ENCODE assay signal across 9 mouse cellular contexts in the genomic region with DNA sequence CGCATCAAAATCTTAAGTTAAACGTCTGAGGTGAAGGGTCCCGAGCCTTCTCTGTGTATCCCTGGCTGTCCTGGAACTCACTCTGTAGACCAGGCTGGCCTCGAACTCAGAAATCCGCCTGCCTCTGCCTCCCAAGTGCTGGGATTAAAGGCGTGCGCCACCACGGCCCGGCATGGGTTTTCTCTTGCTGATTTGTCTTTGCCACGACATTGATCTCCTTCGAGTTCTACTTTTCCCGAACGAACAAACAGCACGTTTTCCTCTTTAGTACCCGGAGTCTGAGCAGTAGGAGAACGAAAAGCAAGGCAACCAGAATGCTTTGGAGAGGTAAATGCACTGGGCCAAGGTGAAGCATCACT. TPM values are rescaled to one million over a fixed set of nuclear protein-coding genes. Genes with fewer than 3 reads are reported as not detected.
DNase-seq lines count a peak whose midpoint lies in the region; ATAC-seq and TF ChIP-seq lines count a peak whose summit lies in the region.
"Not testable (repeated sequence)": the region's sequence is repeated elsewhere in the genome, so short reads cannot be mapped to it uniquely, and the experiment has no call there.
"Had no signal": no experiment of that assay in that cellular context is flagged by ENCODE, and none has a peak within 500 bp of the region (broad histone marks: within the 10 kb centered on the region; RNA-seq: fewer than 3 reads in every experiment).

No protein-coding gene starts in this region.

- not testable (repeated sequence) for H3K36me3 ChIP-seq in ES-E14 (ENCODE audit: control insufficient read depth, insufficient read depth, low read length, poor library complexity, severe bottlenecking); heart, adult 2 months (ENCODE audit: control insufficient read depth, insufficient read depth, low read length); liver, embryonic 15.5 days (replicated peaks); spleen, adult 2 months (ENCODE audit: control insufficient read depth, insufficient read depth, low read length)
- H3K36me3 ChIP-seq in embryonic facial prominence, embryonic 14.5 days (ENCODE audit: control insufficient read depth, insufficient read depth, low read length), result peaks cover 29% of the 10 kb centered on the region
- H3K36me3 ChIP-seq in hindbrain, embryonic 14.5 days (replicated peaks; ENCODE audit: control insufficient read depth, insufficient read depth), result peaks cover 74% of the 10 kb centered on the region
- H3K36me3 ChIP-seq in midbrain, embryonic 13.5 days, result peaks cover 56% of the 10 kb centered on the region

- peak overlapping the region; percentile 53 for H3K4me2 ChIP-seq in embryonic facial prominence, embryonic 14.5 days (ENCODE audit: low read depth, low read length)
- H3K4me2 ChIP-seq in hindbrain, embryonic 14.5 days (replicated peaks), result peak overlapping the region; percentile 98
- H3K4me2 ChIP-seq in liver, embryonic 15.5 days, result peak overlapping the region; percentile 78
- H3K4me2 ChIP-seq in midbrain, embryonic 13.5 days (replicated peaks), result peak overlapping the region; percentile 37

- DNase-seq in ES-E14 (ENCODE audit: low read depth, low spot score); embryonic facial prominence, embryonic 14.5 days (ENCODE audit: low spot score); heart, adult 2 months; hindbrain, embryonic 14.5 days (ENCODE audit: low spot score); spleen, adult 2 months (ENCODE audit: low read depth in 1 of 2, low spot score in 2 of 2): not testable (repeated sequence)
- DNase-seq in layer of hippocampus, adult 2 months (ENCODE audit: low spot score in 2 of 2), result peak in 1 of 2 experiments; percentile 8

- TF ChIP-seq CTCF in heart, adult 2 months (IDR thresholded peaks at IDR 0.05); layer of hippocampus, adult 2 months (conservative IDR thresholded peaks at IDR 0.05); spleen, adult 2 months (IDR thresholded peaks at IDR 0.05; ENCODE audit: extremely low read depth, insufficient read depth, insufficient read length, insufficient replicate concordance): not testable (repeated sequence)

- TF ChIP-seq EP300 in heart, adult 2 months (IDR thresholded peaks at IDR 0.05; ENCODE audit: insufficient read depth, low read depth, low read length), result not testable (repeated sequence)

- in situ Hi-C loops in ES-E14 (cut with MboI; ENCODE audit: low sequenced_read_pairs in 2 of 2, unreplicated experiment in 2 of 2), result not testable (repeated sequence)

- peak overlapping the region; percentile 65; the same call in 1 of the 2 replicates for H3K27ac ChIP-seq in ES-E14 (ENCODE audit: insufficient read depth, low read depth, low read length, poor library complexity, severe bottlenecking)
- peak overlapping the region; percentile 96; the same call in 1 of the 2 replicates for H3K27ac ChIP-seq in embryonic facial prominence, embryonic 14.5 days (replicated peaks; ENCODE audit: low read depth, low read length)
- H3K27ac ChIP-seq in heart, adult 2 months, result peak overlapping the region; percentile 99
- peak overlapping the region; percentile 96 for H3K27ac ChIP-seq in hindbrain, embryonic 14.5 days
- peak overlapping the region; percentile 99 for H3K27ac ChIP-seq in layer of hippocampus, adult 2 months
- H3K27ac ChIP-seq in liver, embryonic 15.5 days (replicated peaks); spleen, adult 2 months (ENCODE audit: insufficient read depth, low read length): not testable (repeated sequence)
- H3K27ac ChIP-seq in midbrain, embryonic 13.5 days, result peak overlapping the region; percentile 97

- TF ChIP-seq POLR2A in heart, adult 2 months (IDR thresholded peaks at IDR 0.05; ENCODE audit: insufficient read depth, low read depth, low read length); spleen, adult 2 months (IDR thresholded peaks at IDR 0.05; ENCODE audit: low read depth, low read length): not testable (repeated sequence)

- peaks cover 6 to 22% of the 10 kb centered on the region in 2 experiments; a peak in 3 of 4 replicates for H3K4me1 ChIP-seq in ES-E14 (ENCODE audit: control insufficient read depth in 2 of 2, insufficient read depth in 2 of 2, low read length in 2 of 2, poor library complexity in 1 of 2)
- peaks cover 15% of the 10 kb centered on the region for H3K4me1 ChIP-seq in embryonic facial prominence, embryonic 14.5 days (ENCODE audit: control insufficient read depth, insufficient read depth, low read length)
- H3K4me1 ChIP-seq in heart, adult 2 months (ENCODE audit: control insufficient read depth, insufficient read depth, low read length); spleen, adult 2 months (ENCODE audit: control insufficient read depth, insufficient read depth, insufficient read length): not testable (repeated sequence)
- H3K4me1 ChIP-seq in hindbrain, embryonic 14.5 days (replicated peaks; ENCODE audit: control insufficient read depth, insufficient read depth, low read length), result peaks cover 24% of the 10 kb centered on the region
- peaks cover 52% of the 10 kb centered on the region for H3K4me1 ChIP-seq in liver, embryonic 15.5 days (replicated peaks)
- peaks cover 32% of the 10 kb centered on the region for H3K4me1 ChIP-seq in midbrain, embryonic 13.5 days (replicated peaks)

- ATAC-seq in embryonic facial prominence, embryonic 14.5 days (ENCODE audit: low read depth); hindbrain, embryonic 14.5 days (ENCODE audit: low FRiP score); liver, embryonic 15.5 days (ENCODE audit: insufficient read depth); midbrain, embryonic 13.5 days: not testable (repeated sequence)

- not testable (repeated sequence) for H3K9me3 ChIP-seq in ES-E14 (ENCODE audit: control insufficient read depth, insufficient read depth, low read depth, low read length); embryonic facial prominence, embryonic 14.5 days (ENCODE audit: control insufficient read depth, low read length); hindbrain, embryonic 14.5 days (ENCODE audit: control insufficient read depth, low read length); liver, embryonic 15.5 days (replicated peaks); midbrain, embryonic 13.5 days

- intact Hi-C loops in heart, adult 2 months (cut with DNase I), result not testable (repeated sequence)

- not testable (repeated sequence) for H3K79me2 ChIP-seq in heart, adult 2 months (replicated peaks; ENCODE audit: control insufficient read depth, insufficient read depth, low read length)

- WGBS in embryonic facial prominence, embryonic 14.5 days, result 45% methylated on average over 16 of the region's 16 CpGs
- WGBS in heart, adult 2 months, result 36% methylated on average over 16 of the region's 16 CpGs
- WGBS in hindbrain, embryonic 14.5 days, result 49% methylated on average over 16 of the region's 16 CpGs
- 36% methylated on average over 16 of the region's 16 CpGs for WGBS in liver, embryonic 15.5 days (ENCODE audit: insufficient replicate concordance)
- 45% methylated on average over 16 of the region's 16 CpGs for WGBS in midbrain, embryonic 13.5 days
- 39% methylated on average over 16 of the region's 16 CpGs for WGBS in spleen, adult 2 months

- H3K9ac ChIP-seq in ES-E14 (ENCODE audit: insufficient read depth, low read depth, low read length, poor library complexity, severe bottlenecking), result peak overlapping the region; percentile 95; the same call in 1 of the 2 replicates
- H3K9ac ChIP-seq in embryonic facial prominence, embryonic 14.5 days (ENCODE audit: low read depth, low read length), result peak overlapping the region; percentile 92
- H3K9ac ChIP-seq in heart, adult 2 months (ENCODE audit: low read depth, low read length), result peak overlapping the region; percentile 48
- peak overlapping the region; percentile 89 for H3K9ac ChIP-seq in hindbrain, embryonic 14.5 days
- not testable (repeated sequence) for H3K9ac ChIP-seq in liver, embryonic 15.5 days
- H3K9ac ChIP-seq in midbrain, embryonic 13.5 days (replicated peaks), result 0 out of 2 replicates have a peak overlapping the region, but pooled peaks have one; percentile 98

- peak overlapping the region; percentile 89 to 90 for H3K4me3 ChIP-seq in ES-E14 (ENCODE audit: insufficient read depth in 1 of 2, low read depth in 1 of 2, low read length in 2 of 2, poor library complexity in 1 of 2, severe bottlenecking in 1 of 2)
- H3K4me3 ChIP-seq in embryonic facial prominence, embryonic 14.5 days (ENCODE audit: low read depth, low read length), result peak overlapping the region; percentile 66
- H3K4me3 ChIP-seq in heart, adult 2 months, result peak overlapping the region; percentile 99
- peak overlapping the region; percentile 63 for H3K4me3 ChIP-seq in hindbrain, embryonic 14.5 days (replicated peaks; ENCODE audit: low read length)
- peak overlapping the region; percentile 89 for H3K4me3 ChIP-seq in layer of hippocampus, adult 2 months
- peak overlapping the region; percentile 97 for H3K4me3 ChIP-seq in liver, embryonic 15.5 days (replicated peaks)
- H3K4me3 ChIP-seq in midbrain, embryonic 13.5 days (replicated peaks), result peak overlapping the region; percentile 85
- H3K4me3 ChIP-seq in spleen, adult 2 months (ENCODE audit: extremely low read depth, insufficient read depth, insufficient read length), result peak overlapping the region; percentile 83

- not testable (repeated sequence) for H3K27me3 ChIP-seq in embryonic facial prominence, embryonic 14.5 days (replicated peaks; ENCODE audit: control insufficient read depth, insufficient read depth, low read length); heart, adult 2 months (ENCODE audit: control insufficient read depth, insufficient read depth, low read length); hindbrain, embryonic 14.5 days (ENCODE audit: control insufficient read depth, insufficient read depth, low read length); midbrain, embryonic 13.5 days; spleen, adult 2 months (ENCODE audit: control insufficient read depth, insufficient read depth, low read length)
- peaks cover 22% of the 10 kb centered on the region for H3K27me3 ChIP-seq in liver, embryonic 15.5 days

RNA-seq across cellular contexts. Expression of gene Smarcd1, which starts 0.3 kb away (rescaled TPM):
- total RNA-seq in ES-E14 (2012; rRNA removed), result 62.1 and 76.3 TPM in 2 replicates
- 27.9 and 35.6 TPM in 2 replicates for polyA plus RNA-seq in embryonic facial prominence, embryonic 14.5 days (2014; fragmentation: Nextera tagmentation; extraction: Ambion mirVana)
- 10 to 100 TPM; 20.1 to 20.6 TPM for total RNA-seq in heart, adult 2 months (2021)
- 39.0 and 58.0 TPM in 2 replicates for polyA plus RNA-seq in heart, adult 2 months (2012; rRNA removed)
- polyA plus RNA-seq in hindbrain, embryonic 14.5 days (2014; fragmentation: Nextera tagmentation; extraction: Ambion mirVana), result 93.2 and 107 TPM in 2 replicates
- total RNA-seq in layer of hippocampus, adult 2 months (2021), result 100 to 1,000 TPM; 118 to 123 TPM
- 5.3 and 5.7 TPM in 2 replicates for polyA plus RNA-seq in liver, embryonic 15.5 days (2015; fragmentation: Nextera tagmentation; extraction: Ambion mirVana)
- polyA plus RNA-seq in midbrain, embryonic 13.5 days (2015; fragmentation: Nextera tagmentation; extraction: Ambion mirVana), result 137 and 145 TPM in 2 replicates
- polyA plus RNA-seq in spleen, adult 2 months (2012; rRNA removed), result 24.7 and 35.0 TPM in 2 replicates

RNA-seq across cellular contexts. Expression of gene Gm17349, which starts 3.7 kb away (rescaled TPM):
- 2.3 and 2.5 TPM in 2 replicates for total RNA-seq in ES-E14 (2012; rRNA removed)
- polyA plus RNA-seq in embryonic facial prominence, embryonic 14.5 days (2014; fragmentation: Nextera tagmentation; extraction: Ambion mirVana), result not detected in 2 replicates
- 1 to 10 TPM; 3.7 to 4.1 TPM for total RNA-seq in heart, adult 2 months (2021)
- polyA plus RNA-seq in heart, adult 2 months (2012; rRNA removed), result not detected in 2 replicates
- not detected in 2 replicates for polyA plus RNA-seq in hindbrain, embryonic 14.5 days (2014; fragmentation: Nextera tagmentation; extraction: Ambion mirVana)
- total RNA-seq in layer of hippocampus, adult 2 months (2021), result 1 to 10 TPM; 3.9 to 7.1 TPM
- not detected in 2 replicates for polyA plus RNA-seq in liver, embryonic 15.5 days (2015; fragmentation: Nextera tagmentation; extraction: Ambion mirVana)
- not detected in 2 replicates for polyA plus RNA-seq in midbrain, embryonic 13.5 days (2015; fragmentation: Nextera tagmentation; extraction: Ambion mirVana)
- 0.80 and 1.0 TPM in 2 replicates for polyA plus RNA-seq in spleen, adult 2 months (2012; rRNA removed)
- total RNA-seq: gastrocnemius, adult 18-20 months had no signal

RNA-seq across cellular contexts. Expression of gene Gpd1, which starts 15.7 kb away (rescaled TPM):
- total RNA-seq in ES-E14 (2012; rRNA removed), result 0.85 and 1.1 TPM in 2 replicates
- 2.0 and 7.3 TPM in 2 replicates for polyA plus RNA-seq in embryonic facial prominence, embryonic 14.5 days (2014; fragmentation: Nextera tagmentation; extraction: Ambion mirVana)
- 10 to 100 TPM; 51.4 to 64.6 TPM for total RNA-seq in heart, adult 2 months (2021)
- polyA plus RNA-seq in heart, adult 2 months (2012; rRNA removed), result 125 and 177 TPM in 2 replicates
- 2.0 and 2.2 TPM in 2 replicates for polyA plus RNA-seq in hindbrain, embryonic 14.5 days (2014; fragmentation: Nextera tagmentation; extraction: Ambion mirVana)
- 100 to 1,000 TPM; 142 to 148 TPM for total RNA-seq in layer of hippocampus, adult 2 months (2021)
- 26.7 and 33.3 TPM in 2 replicates for polyA plus RNA-seq in liver, embryonic 15.5 days (2015; fragmentation: Nextera tagmentation; extraction: Ambion mirVana)
- 1.3 and 1.6 TPM in 2 replicates for polyA plus RNA-seq in midbrain, embryonic 13.5 days (2015; fragmentation: Nextera tagmentation; extraction: Ambion mirVana)
- polyA plus RNA-seq in spleen, adult 2 months (2012; rRNA removed), result 5.3 and 8.5 TPM in 2 replicates

RNA-seq across cellular contexts. Expression of gene Cox14, which starts 23.8 kb away (rescaled TPM):
- total RNA-seq in ES-E14 (2012; rRNA removed), result 68.8 and 86.6 TPM in 2 replicates
- 176 and 180 TPM in 2 replicates for polyA plus RNA-seq in embryonic facial prominence, embryonic 14.5 days (2014; fragmentation: Nextera tagmentation; extraction: Ambion mirVana)
- 100 to 1,000 TPM; 215 to 236 TPM for total RNA-seq in heart, adult 2 months (2021)
- 326 and 358 TPM in 2 replicates for polyA plus RNA-seq in heart, adult 2 months (2012; rRNA removed)
- 182 and 202 TPM in 2 replicates for polyA plus RNA-seq in hindbrain, embryonic 14.5 days (2014; fragmentation: Nextera tagmentation; extraction: Ambion mirVana)
- 100 to 1,000 TPM; 113 to 125 TPM for total RNA-seq in layer of hippocampus, adult 2 months (2021)
- 67.5 and 74.7 TPM in 2 replicates for polyA plus RNA-seq in liver, embryonic 15.5 days (2015; fragmentation: Nextera tagmentation; extraction: Ambion mirVana)
- polyA plus RNA-seq in midbrain, embryonic 13.5 days (2015; fragmentation: Nextera tagmentation; extraction: Ambion mirVana), result 167 and 177 TPM in 2 replicates
- 109 and 168 TPM in 2 replicates for polyA plus RNA-seq in spleen, adult 2 months (2012; rRNA removed)

RNA-seq across cellular contexts. Expression of gene Asic1, which starts 31.5 kb away (rescaled TPM):
- 6.6 and 15.0 TPM in 2 replicates for total RNA-seq in ES-E14 (2012; rRNA removed)
- 4.1 and 4.6 TPM in 2 replicates for polyA plus RNA-seq in embryonic facial prominence, embryonic 14.5 days (2014; fragmentation: Nextera tagmentation; extraction: Ambion mirVana)
- under 1 TPM; 0.42 to 0.50 TPM for total RNA-seq in heart, adult 2 months (2021)
- 1.3 TPM in 2 replicates for polyA plus RNA-seq in heart, adult 2 months (2012; rRNA removed)
- polyA plus RNA-seq in hindbrain, embryonic 14.5 days (2014; fragmentation: Nextera tagmentation; extraction: Ambion mirVana), result 49.7 and 51.7 TPM in 2 replicates
- total RNA-seq in layer of hippocampus, adult 2 months (2021), result 10 to 100 TPM; 33.9 to 37.3 TPM
- polyA plus RNA-seq in liver, embryonic 15.5 days (2015; fragmentation: Nextera tagmentation; extraction: Ambion mirVana), result 0.28 and 0.45 TPM in 2 replicates
- polyA plus RNA-seq in midbrain, embryonic 13.5 days (2015; fragmentation: Nextera tagmentation; extraction: Ambion mirVana), result 48.0 and 54.5 TPM in 2 replicates
- 1.3 and 2.0 TPM in 2 replicates for polyA plus RNA-seq in spleen, adult 2 months (2012; rRNA removed)

Comparison
In these comparisons a context has a peak if more than half of its experiments do, and no peak if none do; other contexts are left out.
1. H3K4me2 ChIP-seq: peak in every context shown above with its lines; median percentile 98 in hindbrain, embryonic 14.5 days; 78 in liver, embryonic 15.5 days; 53 in embryonic facial prominence, embryonic 14.5 days; 37 in midbrain, embryonic 13.5 days.